Mouse (Mus musculus) kidney, postnatal 0 days (tissue): ENCODE measurements around the gene Zglp1. TPM values are rescaled to one million over a fixed set of nuclear protein-coding genes. Genes with fewer than 3 reads are reported as not detected.

Source experiments
- ATAC-seq: fragments of 200-750 bp; cut with Nextera tagmentation; replicated peaks from 2 replicates; pipeline ENCODE4 v1.8.0; 2017; ENCODE audit warnings: low read depth, moderate number of reproducible peaks, moderate TSS enrichment, moderate library complexity; ENCODE audit not compliant: low FRiP score
- DNase-seq: peaks from one replicate; pipeline ENCODE4 v3.0.0-alpha.2; 2016; ENCODE audit warnings: low spot score
- H3K27ac ChIP-seq: fragments of 300-500 bp; sonication (generic); 2 replicates; pipeline ENCODE4 v1.5.1; 2014; ENCODE audit warnings: mild to moderate bottlenecking
- H3K27me3 ChIP-seq: fragments of 300-500 bp; sonication (generic); 2 replicates; pipeline ENCODE4 v1.6.1; 2014; ENCODE audit warnings: low read length, mixed read lengths; ENCODE audit not compliant: insufficient read depth
- H3K36me3 ChIP-seq: fragments of 300-500 bp; sonication (generic); 2 replicates; pipeline ENCODE4 v1.6.1; 2014; ENCODE audit warnings: low read length, mixed read lengths; ENCODE audit not compliant: insufficient read depth
- H3K4me1 ChIP-seq: fragments of 300-500 bp; sonication (generic); replicated peaks from 2 replicates; pipeline ENCODE4 v1.6.1; 2014; ENCODE audit warnings: antibody characterized with exemption, low read length, mixed read lengths; ENCODE audit not compliant: insufficient read depth
- H3K4me2 ChIP-seq: fragments of 300-500 bp; sonication (generic); 2 replicates; pipeline ENCODE4 v1.6.1; 2014; ENCODE audit warnings: mild to moderate bottlenecking, low read length, moderate library complexity, mixed read lengths
- H3K4me3 ChIP-seq: fragments of 300-500 bp; sonication (generic); replicated peaks from 2 replicates; pipeline ENCODE4 v1.5.1; 2014; ENCODE audit warnings: low read depth, low read length
- H3K9ac ChIP-seq: fragments of 300-500 bp; sonication (generic); 2 replicates; pipeline ENCODE4 v1.6.1; 2014; ENCODE audit warnings: low read depth, low read length
- H3K9me3 ChIP-seq: fragments of 300-500 bp; sonication (generic); replicated peaks from 2 replicates; pipeline ENCODE4 v1.6.1; 2016; ENCODE audit warnings: low read length, inconsistent platforms, mixed read lengths
- CTCF ChIP-seq: IDR thresholded peaks from 2 replicates; pipeline ENCODE4 v1.5.1; 2016; ENCODE audit warnings: antibody characterized with exemption, low read depth, mild to moderate bottlenecking, moderate library complexity
- WGBS: fragments of 180-500 bp; shearing (Covaris S2); extraction: QIAGEN DNeasy Blood & Tissue Kit; methylation state at CpG from one replicate; pipeline ENCODE4 v1.1.7; 2014; 5-methylcytosine and 5-hydroxymethylcytosine counted together
- polyA plus RNA-seq: library from polyadenylated mRNA; unstranded; fragments of >200 nt; fragmentation: Nextera tagmentation; extraction: Ambion mirVana; gene quantifications from 2 replicates; pipeline ENCODE4 v1.2.1, GENCODE M21; 2015

Zglp1 gene
- polyA plus RNA-seq, 1 experiment from 2014 or later: 0.29 TPM

DNA sequence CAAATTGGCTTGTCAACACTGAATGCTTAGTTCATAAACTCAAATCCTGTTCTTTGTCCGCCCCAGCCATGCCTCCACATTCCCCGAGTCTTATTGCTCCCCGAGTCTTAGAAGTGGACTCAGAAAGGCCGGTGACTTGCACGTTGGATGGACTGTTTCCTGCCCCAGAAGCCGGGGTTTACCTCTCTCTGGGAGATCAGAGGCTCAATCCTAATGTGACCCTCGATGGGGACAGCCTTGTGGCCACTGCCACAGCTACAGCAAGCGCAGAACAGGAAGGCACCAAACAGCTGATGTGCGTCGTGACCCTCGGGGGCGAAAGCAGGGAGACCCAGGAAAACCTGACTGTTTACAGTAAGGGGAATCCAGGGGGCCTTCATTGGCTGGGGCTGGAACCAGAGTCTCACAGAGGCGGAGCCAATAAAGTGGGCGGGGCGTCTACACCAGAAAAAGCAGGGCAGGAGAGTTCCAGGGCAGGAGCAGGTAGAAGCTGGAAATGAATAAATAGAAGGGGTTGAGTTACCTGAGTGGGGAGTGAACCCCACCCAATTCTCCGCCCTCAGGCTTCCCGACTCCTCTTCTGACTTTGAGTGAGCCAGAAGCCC lies 32.3 kb downstream of the Zglp1 start:
- no peak overlapping the region for H3K27ac ChIP-seq
- DNase-seq (no peak), ATAC-seq (no peak)
- H3K36me3 ChIP-seq: no peaks in the 10 kb centered on the region
- no peak for TF ChIP-seq CTCF
- no peak overlapping the region for H3K9ac ChIP-seq
- no peaks in the 10 kb centered on the region for H3K9me3 ChIP-seq
- H3K4me2 ChIP-seq: 0 out of 2 replicates have a peak overlapping the region, but pooled peaks have one; percentile 5
- 6% methylated on average over 17 of the region's 17 CpGs for WGBS
- peaks cover 59% of the 10 kb centered on the region for H3K27me3 ChIP-seq
- H3K4me3 ChIP-seq: no peak overlapping the region
- H3K4me1 ChIP-seq: peaks cover 35% of the 10 kb centered on the region

DNA sequence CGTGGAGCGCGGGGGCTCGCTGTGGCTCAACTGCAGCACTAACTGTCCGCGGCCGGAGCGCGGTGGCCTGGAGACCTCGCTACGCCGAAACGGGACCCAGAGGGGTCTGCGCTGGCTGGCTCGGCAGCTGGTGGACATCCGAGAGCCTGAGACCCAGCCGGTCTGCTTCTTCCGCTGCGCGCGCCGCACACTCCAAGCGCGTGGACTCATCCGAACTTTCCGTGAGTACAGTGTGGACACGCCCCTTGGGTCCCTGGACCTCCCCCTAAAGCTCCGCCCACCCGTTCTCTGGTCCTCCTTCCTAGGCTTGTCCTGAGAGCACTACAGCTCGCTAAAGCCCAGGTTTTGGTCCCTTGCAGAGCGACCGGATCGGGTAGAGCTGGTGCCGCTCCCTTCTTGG lies 33.8 kb downstream of the Zglp1 start:
- Histone ChIP-seq H3K9me3 (no peaks in the 10 kb centered on the region), H3K36me3 (no peaks in the 10 kb centered on the region), H3K9ac (peak overlapping the region; percentile 24; the same call in 1 of the 2 replicates), H3K4me2 (peak overlapping the region; percentile 93), H3K27ac (no peak overlapping the region), H3K4me3 (peak overlapping the region; percentile 44), H3K27me3 (peaks cover 52% of the 10 kb centered on the region), H3K4me1 (peaks cover 39% of the 10 kb centered on the region)
- no peak for TF ChIP-seq CTCF
- ATAC-seq (peak; percentile 46), DNase-seq (peak; percentile 95)
- under 1% methylated on average over 34 of the region's 34 CpGs for WGBS

DNA sequence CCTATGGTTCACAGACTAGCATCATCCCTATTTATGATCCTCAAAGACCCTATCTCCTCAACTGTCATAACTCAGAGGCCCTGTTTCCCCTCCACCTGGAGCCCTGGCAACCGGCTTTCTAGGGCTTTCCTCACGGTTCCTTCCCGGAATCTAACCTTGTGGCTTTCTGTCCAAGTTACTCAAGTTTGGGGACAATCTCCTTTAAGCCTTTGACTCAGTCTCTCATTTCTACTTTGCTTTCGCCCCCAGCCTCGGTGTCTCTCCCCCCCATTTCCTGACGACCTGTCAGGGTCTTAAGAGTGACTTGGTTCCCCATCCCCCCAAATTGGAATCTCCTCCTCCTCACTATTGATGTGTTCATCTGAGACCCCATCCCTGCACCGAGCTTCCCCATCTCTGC lies 34.4 kb downstream of the Zglp1 start:
- TF ChIP-seq CTCF: no peak
- peak overlapping the region; percentile 44 for H3K4me3 ChIP-seq
- H3K9me3 ChIP-seq: no peaks in the 10 kb centered on the region
- 2% methylated on average over 7 of the region's 7 CpGs for WGBS
- no peak overlapping the region for H3K27ac ChIP-seq
- no peak overlapping the region for H3K9ac ChIP-seq
- peaks cover 46% of the 10 kb centered on the region for H3K27me3 ChIP-seq
- no peaks in the 10 kb centered on the region for H3K36me3 ChIP-seq
- ATAC-seq (no peak), DNase-seq (no peak)
- peaks cover 34% of the 10 kb centered on the region for H3K4me1 ChIP-seq
- H3K4me2 ChIP-seq: peak overlapping the region; percentile 93

DNA sequence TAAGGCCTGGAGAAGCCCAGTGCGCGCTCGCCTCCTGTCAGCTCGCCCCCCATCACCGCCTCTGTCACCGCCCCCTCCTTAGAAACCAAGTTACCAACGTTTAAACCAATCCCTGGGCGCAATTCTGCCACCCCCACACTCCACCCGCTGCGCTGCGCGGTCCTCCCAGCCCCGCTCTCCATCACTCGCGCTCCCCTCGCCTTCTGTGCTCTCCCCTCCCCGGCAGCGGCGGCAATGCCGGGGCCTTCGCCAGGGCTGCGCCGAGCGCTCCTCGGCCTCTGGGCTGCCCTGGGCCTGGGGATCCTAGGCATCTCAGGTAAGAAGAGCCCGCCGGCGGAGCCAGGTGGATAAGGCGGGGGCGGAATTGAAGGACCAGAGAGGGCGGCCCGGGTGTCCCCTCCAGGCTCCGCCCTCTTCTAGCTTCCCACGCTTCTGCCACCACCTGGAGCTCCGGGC lies 35.0 kb downstream of the Zglp1 start, which contains the start of gene Icam5:
Gene Icam5, plus strand, starts transcription at position 178 of the 456 bp plus-strand sequence.
- no peaks in the 10 kb centered on the region for H3K9me3 ChIP-seq
- H3K36me3 ChIP-seq: no peaks in the 10 kb centered on the region
- H3K27me3 ChIP-seq: peaks cover 40% of the 10 kb centered on the region
- no peak for ATAC-seq
- under 1% methylated on average over 33 of the region's 35 CpGs for WGBS
- TF ChIP-seq CTCF: no peak
- DNase-seq: no peak
- peaks cover 29% of the 10 kb centered on the region for H3K4me1 ChIP-seq
- H3K9ac ChIP-seq: peak within 1 kb of the TSS; percentile 24
- no peak within 1 kb of the TSS for H3K27ac ChIP-seq
- H3K4me3 ChIP-seq: peak within 1 kb of the TSS; percentile 44
- H3K4me2 ChIP-seq: peak within 1 kb of the TSS; percentile 93

DNA sequence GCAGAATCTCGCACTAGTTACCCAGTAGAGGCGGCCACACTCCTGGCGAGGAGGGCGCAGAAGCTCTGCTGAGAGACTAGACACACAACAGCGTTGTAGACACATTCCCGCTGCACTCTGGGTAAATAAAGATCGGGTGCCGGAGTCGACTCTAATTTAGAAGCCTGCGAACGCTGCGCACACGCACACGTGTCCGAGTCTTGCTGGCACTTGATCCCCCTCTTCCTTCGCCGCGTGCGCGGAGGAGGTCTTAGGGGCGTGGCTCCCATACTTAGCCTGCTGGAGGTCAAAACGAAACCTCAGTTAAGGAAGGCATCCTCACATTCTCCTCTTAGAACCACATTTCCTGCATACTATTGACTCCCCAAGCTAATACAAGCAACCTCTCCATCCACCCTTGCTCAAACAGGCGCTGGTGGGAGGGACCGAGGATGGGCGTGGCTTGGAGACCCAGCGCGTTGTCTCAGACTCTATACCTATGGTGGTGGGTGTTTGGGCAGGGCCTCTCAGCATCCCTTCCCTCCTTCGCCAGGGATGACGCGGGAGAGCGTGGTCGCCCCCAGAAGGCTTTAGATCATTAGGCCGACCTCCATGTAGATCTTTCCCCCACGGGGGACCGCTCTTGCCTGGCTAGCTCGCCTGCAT lies 35.5 kb downstream of the Zglp1 start:
- no peak overlapping the region for H3K27ac ChIP-seq
- no peak overlapping the region for H3K9ac ChIP-seq
- no peaks in the 10 kb centered on the region for H3K36me3 ChIP-seq
- WGBS: under 1% methylated on average over 36 of the region's 36 CpGs
- ATAC-seq (peak; percentile 2; the same call in 1 of the 2 replicates), DNase-seq (peak; percentile 80)
- peaks cover 29% of the 10 kb centered on the region for H3K4me1 ChIP-seq
- H3K4me3 ChIP-seq: peak overlapping the region; percentile 44
- no peak for TF ChIP-seq CTCF
- peaks cover 34% of the 10 kb centered on the region for H3K27me3 ChIP-seq
- H3K4me2 ChIP-seq: peak overlapping the region; percentile 93
- H3K9me3 ChIP-seq: no peaks in the 10 kb centered on the region

DNA sequence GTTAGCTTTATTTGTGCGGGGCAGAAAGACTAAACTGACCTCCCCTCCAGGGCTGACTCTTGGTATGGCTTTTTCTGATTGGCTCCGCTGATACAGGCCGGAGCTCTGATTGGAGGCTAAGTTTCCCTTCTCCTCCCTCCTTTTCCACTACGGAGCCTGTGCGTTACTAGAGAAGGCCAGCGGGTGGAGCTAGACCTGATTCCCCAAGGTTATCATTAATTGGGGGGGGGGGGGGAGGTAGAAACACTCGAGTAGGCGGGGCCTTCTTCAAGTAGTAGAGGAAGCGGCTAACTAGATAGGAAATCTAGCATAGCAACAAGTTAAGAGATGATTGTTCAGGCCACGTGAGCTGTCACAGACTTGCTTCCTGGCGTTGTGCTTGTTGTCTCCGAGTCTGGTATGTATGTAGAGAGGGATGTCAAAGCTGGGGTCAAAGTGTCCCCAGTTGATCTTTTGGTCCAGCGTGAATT lies 36.1 kb downstream of the Zglp1 start:
- Histone ChIP-seq H3K27me3 (peaks cover 29% of the 10 kb centered on the region), H3K4me1 (peaks cover 25% of the 10 kb centered on the region), H3K4me2 (peak overlapping the region; percentile 93), H3K4me3 (peak overlapping the region; percentile 44), H3K27ac (no peak overlapping the region), H3K9ac (no peak overlapping the region), H3K36me3 (no peaks in the 10 kb centered on the region), H3K9me3 (no peaks in the 10 kb centered on the region)
- peak; percentile 73 for TF ChIP-seq CTCF
- 0% methylated on average over 13 of the region's 13 CpGs for WGBS
- DNase-seq (peak; percentile 97), ATAC-seq (peak; percentile 47; the same call in 1 of the 2 replicates)
